Mouse (Mus musculus): Measurements from ENCODE around the gene Ccdc126.

Gene Ccdc126

GRCm38 (mm10) chr6:49349826-49350225, 30.8 kb downstream of the Ccdc126 start:
- peak; percentile 79 to 87 for DNase-seq

GRCm38 (mm10) chr6:49354613-49355012, 35.5 kb downstream of the Ccdc126 start:
- no peak for DNase-seq

GRCm38 (mm10) chr6:49355171-49355570, 36.1 kb downstream of the Ccdc126 start:
- DNase-seq: no peak

- DNase-seq: no peak
Observed at GRCm38 (mm10) chr6:49360420-49360819, 41.3 kb downstream of the Ccdc126 start.

- DNase-seq: peak; percentile 94 to 96
Observed at GRCm38 (mm10) chr6:49367159-49368054, 48.3 kb downstream of the Ccdc126 start, which contains the start of gene Fam221a. Gene Fam221a, plus strand, starts transcription at chr6:49367739.

- DNase-seq: no peak
Observed at GRCm38 (mm10) chr6:49368212-49368611, 49.1 kb downstream of the Ccdc126 start.

GRCm38 (mm10) chr6:49372705-49373104, 53.6 kb downstream of the Ccdc126 start:
- DNase-seq: no peak

GRCm38 (mm10) chr6:49373943-49374342, 54.9 kb downstream of the Ccdc126 start:
- DNase-seq: no peak

GRCm38 (mm10) chr6:49378328-49378727, 59.3 kb downstream of the Ccdc126 start:
- no peak for DNase-seq
